Mouse (Mus musculus) stomach, postnatal 0 days (tissue): ENCODE data around the gene 4930563M21Rik.

Experiments used
- CTCF ChIP-seq: IDR thresholded peaks from 2 replicates; pipeline ENCODE4 v1.5.1; 2016; ENCODE audit warnings: antibody characterized with exemption, low read depth, mild to moderate bottlenecking, moderate library complexity
- EP300 ChIP-seq: optimal IDR thresholded peaks from 2 replicates; pipeline ENCODE3; 2016; ENCODE audit warnings: antibody characterized with exemption

DNA sequence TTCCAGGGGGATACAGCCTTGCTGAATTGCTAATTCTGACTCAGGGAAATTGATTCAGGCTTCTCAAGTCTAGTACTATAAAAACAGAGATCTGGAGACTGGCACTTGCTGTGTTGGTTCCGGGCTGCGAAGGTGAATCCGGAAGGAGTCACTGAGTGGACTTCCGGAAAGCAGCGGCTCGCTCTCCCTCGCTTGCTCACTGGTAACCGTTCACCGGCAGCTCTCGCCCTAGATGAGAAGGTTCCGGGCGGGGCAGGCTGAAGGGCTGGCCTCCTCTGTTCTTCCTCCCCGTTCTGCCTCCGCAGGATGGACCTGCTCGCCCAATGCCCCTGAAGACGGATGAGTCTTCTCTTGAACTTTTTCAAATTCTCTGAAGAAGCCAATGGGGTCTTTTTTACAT is 16.9 kb upstream of the 4930563M21Rik start:
- TF ChIP-seq EP300 (no peak), CTCF (no peak)
